Mouse (Mus musculus): ENCODE measurements around the gene Nrp2. TPM values are rescaled to one million over a fixed set of nuclear protein-coding genes. Genes with fewer than 3 reads are reported as not detected.

The Nrp2 gene
- polyA plus RNA-seq, 1 experiment from 2014 or later: 13.3 TPM

- Histone ChIP-seq H3K9ac (ENCODE audit: low read length) (no peak overlapping the region), H3K36me3 (ENCODE audit: control insufficient read depth, insufficient read depth, low read length) (no peaks in the 10 kb centered on the region), H3K9me3 (ENCODE audit: control insufficient read depth, low read length) (no peaks in the 10 kb centered on the region), H3K27me3 (ENCODE audit: control insufficient read depth, insufficient read depth, low read depth, low read length) (no peaks in the 10 kb centered on the region), H3K4me2 (ENCODE audit: low read depth, low read length) (peak overlapping the region; percentile 41), H3K27ac (ENCODE audit: low read length) (no peak overlapping the region), H3K4me1 (replicated peaks; ENCODE audit: control insufficient read depth, insufficient read depth, low read length) (no peaks in the 10 kb centered on the region; the same call in 1 of the 2 replicates), H3K4me3 (ENCODE audit: low read length) (peak overlapping the region; percentile 5; the same call in 1 of the 2 replicates)
- ATAC-seq (ENCODE audit: low read depth): peak; percentile 76
- 41% methylated on average over 21 of the region's 21 CpGs for WGBS
These were observed 20.4 kb upstream of the Nrp2 start for GRCm38 (mm10) chr1:62682456-62683385.

GRCm38 (mm10) chr1:62683498-62683897 is 19.6 kb upstream of the Nrp2 start:
- H3K9me3 ChIP-seq (ENCODE audit: control insufficient read depth, low read length): no peaks in the 10 kb centered on the region
- ATAC-seq (ENCODE audit: low read depth): no peak
- H3K27ac ChIP-seq (ENCODE audit: low read length): no peak overlapping the region
- H3K36me3 ChIP-seq (ENCODE audit: control insufficient read depth, insufficient read depth, low read length): no peaks in the 10 kb centered on the region
- H3K4me2 ChIP-seq (ENCODE audit: low read depth, low read length): no peak overlapping the region
- H3K9ac ChIP-seq (ENCODE audit: low read length): no peak overlapping the region
- 82% methylated on average over 2 of the region's 2 CpGs for WGBS
- H3K4me3 ChIP-seq (ENCODE audit: low read length): no peak overlapping the region
- no peaks in the 10 kb centered on the region; the same call in 1 of the 2 replicates for H3K27me3 ChIP-seq (ENCODE audit: control insufficient read depth, insufficient read depth, low read depth, low read length)
- H3K4me1 ChIP-seq (replicated peaks; ENCODE audit: control insufficient read depth, insufficient read depth, low read length): no peaks in the 10 kb centered on the region; the same call in 1 of the 2 replicates

GRCm38 (mm10) chr1:62687511-62687910 is 15.6 kb upstream of the Nrp2 start:
- Histone ChIP-seq H3K9ac (ENCODE audit: low read length) (no peak overlapping the region), H3K36me3 (ENCODE audit: control insufficient read depth, insufficient read depth, low read length) (no peaks in the 10 kb centered on the region), H3K9me3 (ENCODE audit: control insufficient read depth, low read length) (no peaks in the 10 kb centered on the region), H3K27me3 (ENCODE audit: control insufficient read depth, insufficient read depth, low read depth, low read length) (no peaks in the 10 kb centered on the region; the same call in 1 of the 2 replicates), H3K4me2 (ENCODE audit: low read depth, low read length) (no peak overlapping the region), H3K4me1 (replicated peaks; ENCODE audit: control insufficient read depth, insufficient read depth, low read length) (peaks cover 3% of the 10 kb centered on the region; the same call in 1 of the 2 replicates), H3K27ac (ENCODE audit: low read length) (no peak overlapping the region), H3K4me3 (ENCODE audit: low read length) (no peak overlapping the region)
- 57% methylated on average over 8 of the region's 8 CpGs for WGBS
- ATAC-seq (ENCODE audit: low read depth): no peak

DNA sequence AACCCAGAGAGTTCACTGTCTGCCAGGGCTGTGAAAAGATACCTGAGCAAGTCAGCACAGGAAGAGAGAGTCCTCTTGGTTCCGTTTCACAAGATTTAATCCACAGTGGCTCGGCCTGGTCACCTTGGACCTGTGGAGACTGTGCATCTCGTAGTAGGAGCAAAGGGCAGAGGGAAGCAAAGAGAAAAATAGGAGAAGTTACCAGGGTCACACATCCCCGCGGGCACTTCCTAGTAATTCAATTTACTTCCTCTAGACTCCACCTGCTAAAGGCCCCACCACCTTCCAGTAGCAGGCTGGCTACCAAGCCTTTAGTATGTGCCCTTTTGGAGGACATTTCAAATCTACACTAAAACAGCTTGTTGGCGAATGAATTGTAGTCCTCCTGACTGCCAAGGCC is 11.9 kb upstream of the Nrp2 start:
- H3K9me3 ChIP-seq (ENCODE audit: control insufficient read depth, low read length): no peaks in the 10 kb centered on the region
- no peak for ATAC-seq (ENCODE audit: low read depth)
- H3K4me3 ChIP-seq (ENCODE audit: low read length): no peak overlapping the region
- no peak overlapping the region for H3K4me2 ChIP-seq (ENCODE audit: low read depth, low read length)
- WGBS: 83% methylated on average over 6 of the region's 6 CpGs
- H3K27ac ChIP-seq (ENCODE audit: low read length): no peak overlapping the region
- H3K9ac ChIP-seq (ENCODE audit: low read length): no peak overlapping the region
- peaks cover 4% of the 10 kb centered on the region; the same call in 1 of the 2 replicates for H3K4me1 ChIP-seq (replicated peaks; ENCODE audit: control insufficient read depth, insufficient read depth, low read length)
- no peaks in the 10 kb centered on the region for H3K36me3 ChIP-seq (ENCODE audit: control insufficient read depth, insufficient read depth, low read length)
- no peaks in the 10 kb centered on the region; the same call in 1 of the 2 replicates for H3K27me3 ChIP-seq (ENCODE audit: control insufficient read depth, insufficient read depth, low read depth, low read length)

- Histone ChIP-seq H3K36me3 (ENCODE audit: control insufficient read depth, insufficient read depth, low read length) (no peaks in the 10 kb centered on the region), H3K27me3 (ENCODE audit: control insufficient read depth, insufficient read depth, low read depth, low read length) (no peaks in the 10 kb centered on the region), H3K9ac (ENCODE audit: low read length) (no peak overlapping the region), H3K27ac (ENCODE audit: low read length) (no peak overlapping the region), H3K4me2 (ENCODE audit: low read depth, low read length) (peak overlapping the region; percentile 24), H3K9me3 (ENCODE audit: control insufficient read depth, low read length) (no peaks in the 10 kb centered on the region), H3K4me3 (ENCODE audit: low read length) (no peak overlapping the region; the same call in 1 of the 2 replicates), H3K4me1 (replicated peaks; ENCODE audit: control insufficient read depth, insufficient read depth, low read length) (peaks cover 8% of the 10 kb centered on the region)
- ATAC-seq (ENCODE audit: low read depth): no peak
- 47% methylated on average over 6 of the region's 6 CpGs for WGBS
These were observed 6.6 kb upstream of the Nrp2 start for GRCm38 (mm10) chr1:62696312-62696982.

DNA sequence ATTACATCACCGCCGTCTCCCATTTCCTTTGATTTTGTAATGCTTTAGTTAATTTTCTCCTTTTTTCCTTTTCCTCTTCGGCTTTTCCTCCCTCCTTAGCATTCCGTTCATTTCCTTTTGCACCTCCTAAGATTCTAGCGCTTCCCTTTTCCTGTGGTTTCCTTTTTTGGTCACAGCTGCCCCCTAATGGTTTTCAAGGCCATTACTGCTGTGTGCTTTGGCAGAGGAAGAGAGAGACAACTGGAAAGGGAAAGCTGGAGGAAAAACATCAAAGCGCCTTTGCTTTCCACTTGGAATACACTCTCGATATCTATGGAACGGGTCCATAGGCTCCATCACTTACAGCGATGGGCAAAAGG is 6.1 kb upstream of the Nrp2 start:
- peak; percentile 61 for ATAC-seq (ENCODE audit: low read depth)
- Histone ChIP-seq H3K36me3 (ENCODE audit: control insufficient read depth, insufficient read depth, low read length) (no peaks in the 10 kb centered on the region), H3K4me3 (ENCODE audit: low read length) (no peak overlapping the region; the same call in 1 of the 2 replicates), H3K4me1 (replicated peaks; ENCODE audit: control insufficient read depth, insufficient read depth, low read length) (peaks cover 10% of the 10 kb centered on the region), H3K4me2 (ENCODE audit: low read depth, low read length) (peak overlapping the region; percentile 24), H3K27me3 (ENCODE audit: control insufficient read depth, insufficient read depth, low read depth, low read length) (no peaks in the 10 kb centered on the region), H3K9me3 (ENCODE audit: control insufficient read depth, low read length) (no peaks in the 10 kb centered on the region), H3K9ac (ENCODE audit: low read length) (no peak overlapping the region), H3K27ac (ENCODE audit: low read length) (no peak overlapping the region)
- WGBS: 5% methylated on average over 9 of the region's 9 CpGs

DNA sequence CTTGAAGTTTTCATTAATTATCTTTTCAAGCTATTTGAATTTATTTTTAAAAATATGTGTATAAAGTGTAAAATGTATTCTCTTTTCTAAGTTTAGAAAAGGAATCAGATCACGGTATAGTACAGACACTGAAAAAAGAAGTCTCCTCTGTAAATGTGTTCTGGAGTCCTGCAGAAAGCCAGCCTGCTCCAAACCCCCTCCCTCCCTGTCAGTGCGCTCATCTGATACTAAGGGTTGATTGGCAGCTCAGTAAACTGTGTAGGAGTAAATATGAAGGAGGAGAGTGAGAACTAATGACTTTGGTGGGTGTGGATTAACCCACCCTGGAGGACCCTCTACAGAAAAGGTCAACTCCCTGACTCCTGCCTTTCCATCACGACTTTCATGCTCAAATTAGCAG is 5.7 kb upstream of the Nrp2 start:
- Histone ChIP-seq H3K9ac (ENCODE audit: low read length) (no peak overlapping the region), H3K9me3 (ENCODE audit: control insufficient read depth, low read length) (no peaks in the 10 kb centered on the region), H3K36me3 (ENCODE audit: control insufficient read depth, insufficient read depth, low read length) (no peaks in the 10 kb centered on the region), H3K27ac (ENCODE audit: low read length) (no peak overlapping the region), H3K4me1 (replicated peaks; ENCODE audit: control insufficient read depth, insufficient read depth, low read length) (peaks cover 13% of the 10 kb centered on the region), H3K27me3 (ENCODE audit: control insufficient read depth, insufficient read depth, low read depth, low read length) (no peaks in the 10 kb centered on the region), H3K4me3 (ENCODE audit: low read length) (no peak overlapping the region), H3K4me2 (ENCODE audit: low read depth, low read length) (peak overlapping the region; percentile 24; the same call in 1 of the 2 replicates)
- 28% methylated on average over 3 of the region's 3 CpGs for WGBS
- no peak for ATAC-seq (ENCODE audit: low read depth)

- Histone ChIP-seq H3K27ac (ENCODE audit: low read length) (no peak overlapping the region), H3K27me3 (ENCODE audit: control insufficient read depth, insufficient read depth, low read depth, low read length) (no peaks in the 10 kb centered on the region; the same call in 1 of the 2 replicates), H3K4me1 (replicated peaks; ENCODE audit: control insufficient read depth, insufficient read depth, low read length) (peaks cover 16% of the 10 kb centered on the region), H3K9me3 (ENCODE audit: control insufficient read depth, low read length) (no peaks in the 10 kb centered on the region), H3K4me2 (ENCODE audit: low read depth, low read length) (no peak overlapping the region), H3K4me3 (ENCODE audit: low read length) (no peak overlapping the region), H3K9ac (ENCODE audit: low read length) (no peak overlapping the region), H3K36me3 (ENCODE audit: control insufficient read depth, insufficient read depth, low read length) (no peaks in the 10 kb centered on the region)
- ATAC-seq (ENCODE audit: low read depth): no peak
- 81% methylated on average over 4 of the region's 4 CpGs for WGBS
These were observed 3.3 kb upstream of the Nrp2 start for GRCm38 (mm10) chr1:62699801-62700200.

Measured in lung, embryonic 16.5 days (tissue).